Mouse (Mus musculus) E14TG2a.4 (cell line): ENCODE results near the gene Chrm3.
A peak's percentile ranks its signal among the peaks of the same experiment; 100 is the strongest.

Source experiments
- CTCF ChIP-seq: conservative IDR thresholded peaks from 2 replicates; pipeline ENCODE4 v1.5.1; 2014; ENCODE audit warnings: low read length
- NANOG ChIP-seq: IDR thresholded peaks from 2 replicates; pipeline ENCODE4 v1.6.1; 2014; ENCODE audit warnings: borderline replicate concordance, low read length, mixed read lengths

GRCm38 (mm10) chr13:9826227-9826626 is 534.4 kb downstream of the Chrm3 start:
- peak; percentile 92 for TF ChIP-seq CTCF
- TF ChIP-seq NANOG: no peak
